Mouse (Mus musculus): ENCODE data around the gene Nrsn2. TPM values are rescaled to one million over a fixed set of nuclear protein-coding genes. Genes with fewer than 3 reads are reported as not detected.
A peak's percentile ranks its signal among the peaks of the same experiment; 100 is the strongest.
"Not testable (repeated sequence)": the region's sequence is repeated elsewhere in the genome, so short reads cannot be mapped to it uniquely, and the experiment has no call there.

Gene Nrsn2
- total RNA-seq, 1 experiment from 2014 or later: 3.2 TPM

- DNase-seq: no peak
Measured at GRCm38 (mm10) chr2:152384191-152384590, 7.8 kb upstream of the Nrsn2 start.

GRCm38 (mm10) chr2:152375652-152376344 is 640 bp downstream of the Nrsn2 start:
- DNase-seq: no peak

- DNase-seq: no peak
Measured at GRCm38 (mm10) chr2:152373547-152373946, 2.9 kb downstream of the Nrsn2 start.

- DNase-seq: no peak
Measured at GRCm38 (mm10) chr2:152372661-152373060, 3.8 kb downstream of the Nrsn2 start.

GRCm38 (mm10) chr2:152372104-152372503 is 4.3 kb downstream of the Nrsn2 start:
- no peak for DNase-seq

GRCm38 (mm10) chr2:152368532-152369140 is 7.8 kb downstream of the Nrsn2 start:
- peak; percentile 55 for DNase-seq

- no peak for DNase-seq
Measured at GRCm38 (mm10) chr2:152367917-152368316, 8.5 kb downstream of the Nrsn2 start.

- peak; percentile 79 for DNase-seq
Measured at GRCm38 (mm10) chr2:152363245-152364147, 12.9 kb downstream of the Nrsn2 start.

GRCm38 (mm10) chr2:152361193-152361592 is 15.2 kb downstream of the Nrsn2 start:
- no peak for DNase-seq

- peak; percentile 68 for DNase-seq
Measured at GRCm38 (mm10) chr2:152360271-152360775, 16.1 kb downstream of the Nrsn2 start.

- no peak for DNase-seq
Measured at GRCm38 (mm10) chr2:152359616-152360015, 16.8 kb downstream of the Nrsn2 start.

- DNase-seq: not testable (repeated sequence)
Measured at GRCm38 (mm10) chr2:152358977-152359376, 17.5 kb downstream of the Nrsn2 start.

GRCm38 (mm10) chr2:152357254-152357653 is 19.2 kb downstream of the Nrsn2 start:
- DNase-seq: no peak

- DNase-seq: peak; percentile 66
Measured at GRCm38 (mm10) chr2:152349842-152350540, 26.4 kb downstream of the Nrsn2 start.

GRCm38 (mm10) chr2:152349205-152349604 is 27.2 kb downstream of the Nrsn2 start:
- no peak for DNase-seq

- DNase-seq: no peak
Measured at GRCm38 (mm10) chr2:152347722-152348121, 28.7 kb downstream of the Nrsn2 start.

GRCm38 (mm10) chr2:152346776-152347465 is 29.5 kb downstream of the Nrsn2 start:
- no peak for DNase-seq

GRCm38 (mm10) chr2:152345393-152345792 is 31.0 kb downstream of the Nrsn2 start:
- DNase-seq: no peak

GRCm38 (mm10) chr2:152344909-152345308 is 31.5 kb downstream of the Nrsn2 start:
- DNase-seq: no peak

GRCm38 (mm10) chr2:152344361-152344760 is 32.1 kb downstream of the Nrsn2 start:
- no peak for DNase-seq

Data from adrenal gland, postnatal 25 days (tissue).